Mouse (Mus musculus) cerebellum, adult (tissue): Measurements from ENCODE around the gene Gm43302.
"Not testable (repeated sequence)": the region's sequence is repeated elsewhere in the genome, so short reads cannot be mapped to it uniquely, and the experiment has no call there.

Experiments
- ATAC-seq: cut with Nextera tagmentation; 2 replicates; pipeline ENCODE4 v1.9.2; 2017; ENCODE audit warnings: mild to moderate bottlenecking, moderate library complexity, mixed read lengths; ENCODE audit not compliant: insufficient number of reproducible peaks, low FRiP score, low TSS enrichment

Gene Gm43302

GRCm38 (mm10) chr5:105200791-105201355 lies 92.6 kb downstream of the Gm43302 start:
- ATAC-seq = not testable (repeated sequence)

- ATAC-seq = not testable (repeated sequence)
Measured at GRCm38 (mm10) chr5:105199149-105199548, 94.3 kb downstream of the Gm43302 start.

DNA sequence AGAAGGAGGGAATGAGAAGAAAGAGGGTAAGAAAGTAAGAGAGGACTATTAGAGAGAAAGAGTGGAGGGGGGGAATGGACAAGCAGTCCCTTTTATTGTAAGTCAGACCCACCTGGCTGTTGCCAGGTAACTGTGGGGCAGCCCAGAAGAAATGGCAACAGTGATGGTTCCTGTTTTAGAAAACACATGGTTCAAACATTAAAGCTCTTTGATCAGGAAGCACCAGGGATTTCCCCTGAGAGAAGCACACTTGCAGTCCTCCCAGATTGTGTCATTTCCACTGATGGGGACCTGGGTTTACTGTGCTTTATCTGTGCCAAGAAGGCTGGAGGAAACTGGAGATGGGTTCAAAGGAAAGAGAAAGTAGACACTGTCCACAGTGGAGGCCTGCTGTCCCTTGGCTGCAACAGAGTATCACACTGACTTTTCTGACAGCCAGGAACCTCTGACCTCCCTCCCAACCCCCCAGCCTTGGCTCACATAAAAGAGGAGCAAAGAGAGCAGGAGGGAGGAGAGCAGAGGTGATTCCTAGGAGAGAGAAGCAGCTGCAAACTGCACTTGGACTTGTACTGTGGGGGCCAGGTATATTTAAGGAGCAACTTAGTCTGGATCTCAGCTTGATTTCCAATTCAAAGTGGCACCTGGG lies 95.5 kb downstream of the Gm43302 start:
- ATAC-seq = not testable (repeated sequence)

GRCm38 (mm10) chr5:105196308-105196707 lies 97.2 kb downstream of the Gm43302 start:
- not testable (repeated sequence) for ATAC-seq

- not testable (repeated sequence) for ATAC-seq
Measured at GRCm38 (mm10) chr5:105192536-105192935, 101.0 kb downstream of the Gm43302 start.

DNA sequence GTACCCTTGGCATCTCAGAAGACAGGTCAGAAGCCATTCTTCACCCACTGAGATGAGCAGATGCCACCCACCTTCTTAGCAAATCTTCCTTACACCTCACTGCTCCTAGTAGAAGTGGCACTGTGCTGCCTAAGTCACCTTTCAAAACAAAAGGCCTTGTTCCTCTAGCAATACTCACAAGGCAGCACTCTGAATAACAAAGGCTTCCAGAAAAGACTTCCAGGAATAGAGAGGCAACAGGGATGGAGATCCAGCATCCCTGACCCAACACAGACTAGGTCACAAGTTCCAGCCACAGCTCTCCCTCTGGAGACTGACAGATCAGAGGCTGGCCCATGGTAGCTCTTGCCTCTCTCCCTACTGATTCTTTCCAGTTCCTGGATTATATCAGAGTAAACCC lies 112.0 kb downstream of the Gm43302 start:
- no peak for ATAC-seq
